Mouse (Mus musculus) layer of hippocampus, adult 2 months (tissue): ENCODE measurements around the gene Gm10358. TPM values are rescaled to one million over a fixed set of nuclear protein-coding genes. Genes with fewer than 3 reads are reported as not detected.
"Not testable (repeated sequence)": the region's sequence is repeated elsewhere in the genome, so short reads cannot be mapped to it uniquely, and the experiment has no call there.

ENCODE experiments used
- DNase-seq, 2 experiments: peaks; one replicate each; pipeline ENCODE4 v3.0.0; 2022; ENCODE audit warnings: low spot score in 2 of 2
- H3K27ac ChIP-seq: fragments of 200-600 bp; 2 replicates; pipeline ENCODE4 v1.8.1; 2022
- H3K4me3 ChIP-seq: fragments of 200-600 bp; 2 replicates; pipeline ENCODE4 v1.8.1; 2022; ENCODE audit warnings: mild to moderate bottlenecking
- CTCF ChIP-seq: fragments of 200-600 bp; conservative IDR thresholded peaks from 2 replicates; pipeline ENCODE4 v1.8.1; 2022; ENCODE audit warnings: antibody characterized with exemption, mild to moderate bottlenecking, moderate library complexity
- long read RNA-seq, 2 experiments: library from polyadenylated mRNA; stranded (forward); transcript quantifications; one replicate each; pipeline ENCODE4 v2.0.0; 2021; ENCODE audit warnings: borderline mapping rate in 2 of 2
- total RNA-seq, 2 experiments: library from RNA; stranded (reverse); gene quantifications; 2 replicates each; pipeline ENCODE4 v1.2.3; 2021

Gm10358 gene
- total RNA-seq = 1 to 10 TPM in 1 of 2 experiments, not detected in 1; 1.0 TPM
- long read RNA-seq, experiment 1, partial matches to known transcripts = 0 of 2 reads
- long read RNA-seq, experiment 1, other reads (novel, unspliced or antisense) = 0 of 2 reads
- long read RNA-seq, experiment 2, partial matches to known transcripts = 0 of 1 reads
- long read RNA-seq, experiment 2, other reads (novel, unspliced or antisense) = 0 of 1 reads

GRCm38 (mm10) chr8:75406489-75406888 lies at the start of gene Gm10358:
TSS of gene Gm10358 (minus strand) at chr8:75406589.
- no peak for DNase-seq
- Histone ChIP-seq H3K27ac (no peak within 1 kb of the TSS), H3K4me3 (no peak within 1 kb of the TSS)
- TF ChIP-seq CTCF = no peak

- DNase-seq = no peak
- no peak for TF ChIP-seq CTCF
- Histone ChIP-seq H3K27ac (no peak within 1 kb of the TSS), H3K4me3 (no peak within 1 kb of the TSS)
These were observed 42.0 kb upstream of the Gm10358 start, which contains the start of gene Iqcm for GRCm38 (mm10) chr8:75448394-75448793. TSS of gene Iqcm (plus strand) at chr8:75448694.

- H3K4me3 ChIP-seq, DNase-seq, H3K27ac ChIP-seq: not testable (repeated sequence)
These were observed 9.3 kb upstream of the Gm10358 start for GRCm38 (mm10) chr8:75415696-75416095.

GRCm38 (mm10) chr8:75384770-75385290 lies 21.6 kb downstream of the Gm10358 start:
- Histone ChIP-seq H3K4me3 (no peak overlapping the region), H3K27ac (no peak overlapping the region)
- no peak for DNase-seq
- no peak for TF ChIP-seq CTCF

- H3K4me3 ChIP-seq = no peak overlapping the region
- peak overlapping the region; percentile 67; the same call in 1 of the 2 replicates for H3K27ac ChIP-seq
- DNase-seq = peak; percentile 19 to 29
- TF ChIP-seq CTCF = no peak
These were observed 30.8 kb downstream of the Gm10358 start for GRCm38 (mm10) chr8:75375530-75376123.

- Histone ChIP-seq H3K4me3 (no peak overlapping the region), H3K27ac (no peak overlapping the region)
- DNase-seq = no peak
- no peak for TF ChIP-seq CTCF
These were observed 34.4 kb downstream of the Gm10358 start for GRCm38 (mm10) chr8:75372006-75372405.

Other genes starting within 250 kb of the Gm10358 start
- 10 to 100 TPM; 69.5 to 79.3 TPM for gene Rasd2, start 192.6 kb downstream of the Gm10358 start, total RNA-seq
- gene Iqcm, start 42.1 kb upstream of the Gm10358 start, total RNA-seq = under 1 TPM; 0.26 to 0.27 TPM